Mouse (Mus musculus): ENCODE measurements around the gene Coil.

DNA sequence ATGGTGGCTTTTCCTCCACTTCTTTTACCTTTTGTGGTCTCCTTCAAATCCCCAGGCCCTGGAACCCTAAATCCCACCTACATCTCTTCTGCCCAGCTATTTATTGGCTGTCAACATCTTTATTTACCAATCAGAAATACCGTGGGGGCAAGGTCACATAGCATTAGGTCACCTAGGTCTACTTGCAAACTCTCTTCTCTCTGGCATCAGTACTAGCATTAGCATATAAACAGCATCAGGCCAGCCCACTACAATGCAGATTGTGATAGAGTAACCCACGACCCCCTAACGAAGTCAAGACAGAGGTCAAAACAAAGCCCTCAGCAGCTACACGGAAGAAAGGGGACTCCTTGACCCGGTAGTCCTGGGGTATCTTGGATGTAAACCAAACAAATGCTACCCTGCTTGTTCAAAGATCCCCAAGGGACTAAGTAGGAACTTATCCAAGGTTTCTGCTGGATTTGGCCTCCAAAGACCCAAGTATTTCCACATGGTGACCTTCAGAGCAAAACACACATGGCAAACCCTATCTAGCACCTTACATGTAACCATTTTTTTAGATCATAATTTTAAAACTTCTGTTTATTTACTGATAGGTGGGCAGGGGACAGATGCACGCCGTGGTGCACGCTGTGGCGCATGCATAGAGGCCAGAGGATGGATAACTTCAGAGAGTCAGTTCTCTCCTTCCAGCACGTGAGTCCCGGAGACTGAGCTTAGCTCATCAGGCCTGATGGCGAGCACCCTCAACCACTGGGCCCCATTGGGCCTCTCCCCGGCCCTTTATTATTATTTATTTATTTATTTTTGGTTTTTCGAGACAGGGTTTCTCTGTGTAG is 38.1 kb upstream of the Coil start:
- TF ChIP-seq GATA1 (IDR thresholded peaks at IDR 0.05; ENCODE audit: low read length): no peak
- TF ChIP-seq TAL1 (IDR thresholded peaks at IDR 0.05; ENCODE audit: low read length): no peak

Measured in erythroblast, embryonic 14.5 days (primary cell).